Mouse (Mus musculus): Measurements from ENCODE around the gene Fkbp4. TPM values are rescaled to one million over a fixed set of nuclear protein-coding genes. Genes with fewer than 3 reads are reported as not detected.

Fkbp4 gene
- polyA plus RNA-seq, 1 experiment from 2014 or later: 156 TPM

DNA sequence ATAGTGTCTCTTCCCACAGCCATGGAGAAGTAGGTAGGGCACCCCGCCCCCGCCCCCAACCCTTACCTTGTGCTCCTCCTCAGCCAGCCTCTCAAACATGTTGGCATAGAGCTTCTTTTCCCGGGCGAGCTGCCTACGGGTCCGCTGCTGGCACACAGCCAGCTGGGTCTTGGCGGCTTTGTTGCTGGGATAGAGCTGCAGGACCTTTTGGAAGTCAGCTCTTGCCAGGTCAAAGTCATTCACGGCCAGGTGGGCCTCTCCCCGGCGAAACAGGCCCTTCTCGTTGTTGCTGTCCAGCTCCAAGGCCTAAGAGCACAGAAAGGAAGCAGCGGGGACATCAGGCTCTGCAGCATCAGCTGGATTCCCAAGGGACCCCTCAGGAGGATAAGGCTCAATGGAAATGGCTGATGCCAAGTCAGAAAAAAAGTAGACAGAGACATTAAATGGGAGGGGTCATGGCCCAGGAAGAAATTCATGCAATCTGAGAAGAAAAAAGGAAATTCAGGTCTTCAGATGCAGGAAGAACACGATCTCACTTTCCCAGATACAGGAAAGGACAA, 6.0 kb downstream of the Fkbp4 start:
- H3K4me1 ChIP-seq (ENCODE audit: insufficient read depth, low read depth, low read length): peaks cover 12% of the 10 kb centered on the region; the same call in 1 of the 2 replicates
- no peaks in the 10 kb centered on the region for H3K9me3 ChIP-seq (ENCODE audit: low read length)
- peaks cover 43% of the 10 kb centered on the region for H3K36me3 ChIP-seq (ENCODE audit: insufficient read depth, low read length)
- DNase-seq (ENCODE audit: low spot score): no peak
- TF ChIP-seq CTCF (IDR thresholded peaks at IDR 0.05) (no peak), EP300 (IDR thresholded peaks at IDR 0.05) (no peak)
- WGBS: 56% methylated on average over 13 of the region's 13 CpGs
- no peaks in the 10 kb centered on the region for H3K27me3 ChIP-seq (replicated peaks; ENCODE audit: insufficient read depth, low read length)
- H3K9ac ChIP-seq (replicated peaks; ENCODE audit: low read depth): no peak overlapping the region
- H3K27ac ChIP-seq (ENCODE audit: low read length): no peak overlapping the region
- no peak overlapping the region for H3K4me2 ChIP-seq (replicated peaks; ENCODE audit: low read depth, low read length)
- no peak for ATAC-seq
- no peak overlapping the region for H3K4me3 ChIP-seq (ENCODE audit: low read depth, low read length)

- 70% methylated on average over 6 of the region's 6 CpGs for WGBS
These were observed 8.7 kb downstream of the Fkbp4 start for GRCm38 (mm10) chr6:128429826-128430225.

GRCm38 (mm10) chr6:128429300-128429699, 9.2 kb downstream of the Fkbp4 start:
- Histone ChIP-seq H3K9me3 (ENCODE audit: low read length) (no peaks in the 10 kb centered on the region), H3K27me3 (replicated peaks; ENCODE audit: insufficient read depth, low read length) (no peaks in the 10 kb centered on the region), H3K27ac (ENCODE audit: low read length) (no peak overlapping the region), H3K4me3 (ENCODE audit: low read depth, low read length) (no peak overlapping the region), H3K4me1 (ENCODE audit: insufficient read depth, low read depth, low read length) (no peaks in the 10 kb centered on the region), H3K9ac (replicated peaks; ENCODE audit: low read depth) (no peak overlapping the region), H3K36me3 (ENCODE audit: insufficient read depth, low read length) (peaks cover 37% of the 10 kb centered on the region), H3K4me2 (replicated peaks; ENCODE audit: low read depth, low read length) (no peak overlapping the region)
- DNase-seq (ENCODE audit: low spot score) (no peak), ATAC-seq (no peak)
- TF ChIP-seq EP300 (IDR thresholded peaks at IDR 0.05) (no peak), CTCF (IDR thresholded peaks at IDR 0.05) (no peak)
- WGBS: 94% methylated on average over 2 of the region's 2 CpGs

More at GRCm38 (mm10) chr6:128429826-128430225, 8.7 kb downstream of the Fkbp4 start:
- Histone ChIP-seq H3K27me3 (replicated peaks; ENCODE audit: insufficient read depth, low read length) (no peaks in the 10 kb centered on the region), H3K4me2 (replicated peaks; ENCODE audit: low read depth, low read length) (no peak overlapping the region), H3K4me1 (ENCODE audit: insufficient read depth, low read depth, low read length) (no peaks in the 10 kb centered on the region), H3K9me3 (ENCODE audit: low read length) (no peaks in the 10 kb centered on the region), H3K9ac (replicated peaks; ENCODE audit: low read depth) (no peak overlapping the region), H3K27ac (ENCODE audit: low read length) (no peak overlapping the region), H3K4me3 (ENCODE audit: low read depth, low read length) (no peak overlapping the region), H3K36me3 (ENCODE audit: insufficient read depth, low read length) (peaks cover 39% of the 10 kb centered on the region)
- peak; percentile 73 for DNase-seq (ENCODE audit: low spot score)
- peak; percentile 48; the same call in 1 of the 2 replicates for TF ChIP-seq EP300 (IDR thresholded peaks at IDR 0.05)
- no peak for TF ChIP-seq CTCF (IDR thresholded peaks at IDR 0.05)
- ATAC-seq: peak; percentile 68

- no peak for ATAC-seq
- H3K9ac ChIP-seq (replicated peaks; ENCODE audit: low read depth): no peak overlapping the region
- TF ChIP-seq CTCF (IDR thresholded peaks at IDR 0.05) (no peak), EP300 (IDR thresholded peaks at IDR 0.05) (no peak)
- H3K4me3 ChIP-seq (ENCODE audit: low read depth, low read length): no peak overlapping the region
- WGBS: 81% methylated on average over 5 of the region's 5 CpGs
- H3K4me1 ChIP-seq (ENCODE audit: insufficient read depth, low read depth, low read length): no peaks in the 10 kb centered on the region
- no peak overlapping the region for H3K27ac ChIP-seq (ENCODE audit: low read length)
- H3K4me2 ChIP-seq (replicated peaks; ENCODE audit: low read depth, low read length): no peak overlapping the region
- DNase-seq (ENCODE audit: low spot score): peak; percentile 52
- H3K27me3 ChIP-seq (replicated peaks; ENCODE audit: insufficient read depth, low read length): no peaks in the 10 kb centered on the region
- no peaks in the 10 kb centered on the region for H3K9me3 ChIP-seq (ENCODE audit: low read length)
- peaks cover 22% of the 10 kb centered on the region for H3K36me3 ChIP-seq (ENCODE audit: insufficient read depth, low read length)
These were observed 10.9 kb downstream of the Fkbp4 start for GRCm38 (mm10) chr6:128427571-128427970.

DNA sequence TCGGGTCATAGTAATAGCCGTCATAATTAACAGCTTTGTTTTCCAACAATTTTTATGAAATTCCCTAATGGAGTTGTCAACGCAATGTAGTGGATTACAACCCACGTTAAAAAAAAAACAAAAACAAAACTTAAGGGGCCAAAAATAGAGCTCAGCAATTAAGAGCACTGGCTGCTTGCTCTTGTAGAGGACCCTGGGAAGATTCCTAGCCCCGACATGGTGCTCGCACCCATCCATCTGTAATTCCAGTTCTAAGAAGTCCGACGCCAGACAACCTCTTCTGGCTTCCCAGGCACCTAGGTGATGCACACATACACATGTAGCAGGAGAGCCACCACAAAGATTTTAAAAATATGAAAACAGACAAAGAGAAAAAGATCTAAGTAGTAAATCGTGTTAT, 13.4 kb downstream of the Fkbp4 start:
- peak overlapping the region; percentile 90 for H3K27ac ChIP-seq (ENCODE audit: low read length)
- H3K36me3 ChIP-seq (ENCODE audit: insufficient read depth, low read length): 0 out of 2 replicates have a peak, but pooled peaks cover 8% of the 10 kb centered on the region
- ATAC-seq: no peak
- H3K4me2 ChIP-seq (replicated peaks; ENCODE audit: low read depth, low read length): peak overlapping the region; percentile 59
- peak overlapping the region; percentile 60 for H3K4me3 ChIP-seq (ENCODE audit: low read depth, low read length)
- peak overlapping the region; percentile 55 for H3K9ac ChIP-seq (replicated peaks; ENCODE audit: low read depth)
- WGBS: 21% methylated on average over 9 of the region's 9 CpGs
- no peaks in the 10 kb centered on the region for H3K27me3 ChIP-seq (replicated peaks; ENCODE audit: insufficient read depth, low read length)
- no peak for DNase-seq (ENCODE audit: low spot score)
- no peaks in the 10 kb centered on the region for H3K4me1 ChIP-seq (ENCODE audit: insufficient read depth, low read depth, low read length)
- no peak for TF ChIP-seq CTCF (IDR thresholded peaks at IDR 0.05)
- no peak; the same call in 1 of the 2 replicates for TF ChIP-seq EP300 (IDR thresholded peaks at IDR 0.05)
- H3K9me3 ChIP-seq (ENCODE audit: low read length): no peaks in the 10 kb centered on the region

GRCm38 (mm10) chr6:128424269-128425019, 14.0 kb downstream of the Fkbp4 start, which contains the start of gene Itfg2:
Itfg2 (minus strand) TSS chr6:128424931.
- Histone ChIP-seq H3K9ac (replicated peaks; ENCODE audit: low read depth) (peak within 1 kb of the TSS; percentile 55), H3K27ac (ENCODE audit: low read length) (peak within 1 kb of the TSS; percentile 90), H3K27me3 (replicated peaks; ENCODE audit: insufficient read depth, low read length) (no peaks in the 10 kb centered on the region), H3K36me3 (ENCODE audit: insufficient read depth, low read length) (0 out of 2 replicates have a peak, but pooled peaks cover 6% of the 10 kb centered on the region), H3K4me1 (ENCODE audit: insufficient read depth, low read depth, low read length) (no peaks in the 10 kb centered on the region), H3K9me3 (ENCODE audit: low read length) (no peaks in the 10 kb centered on the region), H3K4me2 (replicated peaks; ENCODE audit: low read depth, low read length) (peak within 1 kb of the TSS; percentile 59), H3K4me3 (ENCODE audit: low read depth, low read length) (peak within 1 kb of the TSS; percentile 60)
- WGBS: under 1% methylated on average over 42 of the region's 42 CpGs
- ATAC-seq (peak; percentile 97), DNase-seq (ENCODE audit: low spot score) (peak; percentile 99)
- no peak for TF ChIP-seq CTCF (IDR thresholded peaks at IDR 0.05)
- no peak for TF ChIP-seq EP300 (IDR thresholded peaks at IDR 0.05)

Data from lung, postnatal 0 days (tissue).